Mouse (Mus musculus): ENCODE data around the gene Sox12.

GRCm38 (mm10) chr2:152413765-152414584 lies 16.1 kb upstream of the Sox12 start:
- no peak for TF ChIP-seq POLR2A (IDR thresholded peaks at IDR 0.05; ENCODE audit: extremely low read depth, insufficient read depth, low read length)
- no peak for TF ChIP-seq CTCF (IDR thresholded peaks at IDR 0.05; ENCODE audit: extremely low read depth, insufficient read depth, low read length)

Data from cortical plate, adult 2 months (tissue).